Mouse (Mus musculus) ES-E14 (cell line): ENCODE measurements at regions not wholly inside any gene's neighbourhood (a gene's known extent, or its start where the extent isn't known, plus 50 kb on each side); places are given as distances from the start of the nearest gene placed in this dataset.
"Not testable (repeated sequence)": the region's sequence is repeated elsewhere in the genome, so short reads cannot be mapped to it uniquely, and the experiment has no call there.

Experiments
- DNase-seq: peaks from one replicate; pipeline ENCODE4 v3.0.0-alpha.2; 2013; ENCODE audit warnings: low read depth, low spot score
- H3K27ac ChIP-seq: 2 replicates; pipeline ENCODE4 v1.5.1; 2012; ENCODE audit warnings: low read depth, mild to moderate bottlenecking, low read length, moderate library complexity, mixed read lengths; ENCODE audit not compliant: poor library complexity, insufficient read depth, severe bottlenecking
- H3K36me3 ChIP-seq: 2 replicates; pipeline ENCODE4 v1.6.1; 2012; ENCODE audit warnings: mild to moderate bottlenecking, low read length, moderate library complexity, mixed read lengths; ENCODE audit not compliant: control insufficient read depth, poor library complexity, insufficient read depth, severe bottlenecking
- H3K4me1 ChIP-seq, 2 experiments: fragments of 150-350 bp in 1 of 2; sonication (generic) in 1 of 2; 2 replicates each; pipeline ENCODE4 v1.6.1; 2012; ENCODE audit warnings: low read length in 2 of 2, mild to moderate bottlenecking in 1 of 2, mixed read lengths in 1 of 2; ENCODE audit not compliant: control insufficient read depth in 2 of 2, insufficient read depth in 2 of 2, poor library complexity in 1 of 2
- H3K4me3 ChIP-seq, 2 experiments: fragments of 150-350 bp in 1 of 2; sonication (generic) in 1 of 2; 2 replicates each; pipeline ENCODE4 v1.5.1; 2012; ENCODE audit warnings: low read length in 2 of 2, low read depth in 1 of 2, mild to moderate bottlenecking in 1 of 2, mixed read lengths in 1 of 2; ENCODE audit not compliant: insufficient read depth in 1 of 2, poor library complexity in 1 of 2, severe bottlenecking in 1 of 2
- H3K9ac ChIP-seq: 2 replicates; pipeline ENCODE4 v1.6.1; 2012; ENCODE audit warnings: low read depth, mild to moderate bottlenecking, low read length, mixed read lengths; ENCODE audit not compliant: poor library complexity, insufficient read depth, severe bottlenecking
- H3K9me3 ChIP-seq: fragments of 150-350 bp; sonication (generic); 2 replicates; pipeline ENCODE4 v1.6.1; 2012; ENCODE audit warnings: low read depth, mild to moderate bottlenecking, low read length; ENCODE audit not compliant: control insufficient read depth, insufficient read depth
- CHD2 ChIP-seq: IDR thresholded peaks from 2 replicates; pipeline ENCODE4 v1.6.1; 2014; ENCODE audit warnings: mild to moderate bottlenecking, low read depth, low read length, inconsistent platforms
- HCFC1 ChIP-seq: IDR thresholded peaks from 2 replicates; pipeline ENCODE4 v1.6.1; 2012; ENCODE audit warnings: low read length, inconsistent platforms, borderline replicate concordance; ENCODE audit not compliant: insufficient read depth
- MAFK ChIP-seq: IDR thresholded peaks from 2 replicates; pipeline ENCODE4 v1.6.1; 2014; ENCODE audit warnings: mild to moderate bottlenecking, low read depth, low read length, inconsistent platforms; ENCODE audit not compliant: insufficient read depth
- ZC3H11A ChIP-seq: IDR thresholded peaks from 2 replicates; pipeline ENCODE4 v1.6.1; 2012; ENCODE audit warnings: low read depth, mild to moderate bottlenecking, inconsistent platforms, low read length, borderline replicate concordance
- ZNF384 ChIP-seq: IDR thresholded peaks from 2 replicates; pipeline ENCODE4 v1.6.1; 2012; ENCODE audit warnings: low read depth, low read length, inconsistent platforms
- in situ Hi-C, 2 experiments: fragments of 600-800 bp; cut with MboI; formaldehyde crosslinking; loops; one replicate each; pipeline ENCODE4 v1.15.1; 2025; ENCODE audit warnings: low sequenced_read_pairs in 2 of 2, inconsistent platforms in 1 of 2; ENCODE audit not compliant: unreplicated experiment in 2 of 2

- Histone ChIP-seq H3K9ac (no peak overlapping the region), H3K9me3 (0 out of 2 replicates have a peak, but pooled peaks cover 3% of the 10 kb centered on the region), H3K4me1 (peaks cover 0 to 5% of the 10 kb centered on the region in 2 experiments; a peak in 2 of 4 replicates), H3K27ac (no peak overlapping the region), H3K4me3 (no peak overlapping the region), H3K36me3 (no peaks in the 10 kb centered on the region)
- in situ Hi-C loops, result no loop called here
- TF ChIP-seq CHD2, result no peak
- no peak for TF ChIP-seq MAFK
- TF ChIP-seq HCFC1, result no peak
- no peak for TF ChIP-seq ZNF384
- no peak for TF ChIP-seq ZC3H11A
- DNase-seq, result no peak
Measured at GRCm38 (mm10) chr14:18462381-18462780, 130.7 kb upstream of the Ube2e1 start.

GRCm38 (mm10) chr14:18448666-18449065, 117.0 kb upstream of the Ube2e1 start:
- no peak for DNase-seq
- no peak overlapping the region for H3K4me3 ChIP-seq
- H3K9ac ChIP-seq, result no peak overlapping the region
- TF ChIP-seq ZNF384, result no peak
- no peak for TF ChIP-seq CHD2
- TF ChIP-seq ZC3H11A, result no peak
- TF ChIP-seq MAFK, result no peak
- no peak for TF ChIP-seq HCFC1
- no peaks in the 10 kb centered on the region for H3K4me1 ChIP-seq
- no peaks in the 10 kb centered on the region for H3K9me3 ChIP-seq
- no peaks in the 10 kb centered on the region for H3K36me3 ChIP-seq
- no peak overlapping the region for H3K27ac ChIP-seq
- in situ Hi-C loops, result no loop called here

GRCm38 (mm10) chr14:18444492-18444891, 112.8 kb upstream of the Ube2e1 start:
- DNase-seq, result no peak
- Histone ChIP-seq H3K27ac (no peak overlapping the region), H3K4me1 (0 out of 4 replicates have a peak, but pooled peaks cover 0 to 3% of the 10 kb centered on the region in 2 experiments), H3K4me3 (no peak overlapping the region), H3K36me3 (no peaks in the 10 kb centered on the region), H3K9me3 (no peaks in the 10 kb centered on the region), H3K9ac (no peak overlapping the region)
- in situ Hi-C loops, result no loop called here
- no peak for TF ChIP-seq HCFC1
- TF ChIP-seq MAFK, result no peak
- TF ChIP-seq ZC3H11A, result no peak
- TF ChIP-seq ZNF384, result no peak
- no peak for TF ChIP-seq CHD2

DNA sequence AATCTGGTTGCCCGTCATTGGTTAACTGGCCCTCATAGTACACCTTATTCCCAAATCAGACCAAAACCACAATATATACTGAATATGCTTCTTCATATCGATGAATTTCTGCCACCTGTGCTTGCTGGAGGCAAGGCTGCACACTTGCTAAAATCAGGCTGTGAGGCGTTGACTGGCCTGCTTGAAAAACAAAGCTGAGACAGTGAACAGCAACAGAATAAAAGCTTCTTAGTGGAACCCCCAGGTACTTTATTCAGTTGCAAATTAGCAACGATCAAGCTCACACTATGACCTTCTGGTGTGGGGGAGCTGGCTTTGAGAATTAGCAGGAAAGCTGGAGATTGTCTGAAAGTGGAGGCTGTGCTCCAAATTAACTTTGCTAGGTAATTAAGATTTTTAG, 97.3 kb upstream of the Ube2e1 start:
- H3K9ac ChIP-seq, in situ Hi-C loops, H3K4me3 ChIP-seq, H3K9me3 ChIP-seq, H3K36me3 ChIP-seq, H3K27ac ChIP-seq, H3K4me1 ChIP-seq: not testable (repeated sequence)
- DNase-seq, result peak; percentile 34

GRCm38 (mm10) chr14:18425887-18426286, 94.2 kb upstream of the Ube2e1 start:
- no peaks in the 10 kb centered on the region for H3K36me3 ChIP-seq
- TF ChIP-seq CHD2 (no peak), MAFK (no peak), HCFC1 (no peak), ZNF384 (no peak), ZC3H11A (no peak)
- H3K27ac ChIP-seq, result no peak overlapping the region
- no peak for DNase-seq
- H3K4me3 ChIP-seq, result no peak overlapping the region
- no peak overlapping the region for H3K9ac ChIP-seq
- H3K9me3 ChIP-seq, result no peaks in the 10 kb centered on the region
- in situ Hi-C loops, result no loop called here
- H3K4me1 ChIP-seq, result peaks cover 0 to 2% of the 10 kb centered on the region in 2 experiments; a peak in 2 of 4 replicates
